Mouse (Mus musculus) gastrocnemius, postnatal 36 days (tissue): ENCODE data around the gene Ldlrad3. TPM values are rescaled to one million over a fixed set of nuclear protein-coding genes. Genes with fewer than 3 reads are reported as not detected.

Experiments
- DNase-seq, 2 experiments: peaks; one replicate each; pipeline ENCODE4 v3.0.0; 2022
- intact Hi-C: fragments of 180-260 bp; cut with DNase I; formaldehyde crosslinking; loops from one replicate; pipeline ENCODE4 v1.15.1; 2025
- total RNA-seq, 2 experiments: library from RNA; stranded (reverse); gene quantifications; 2 replicates each; pipeline ENCODE4 v1.2.3; 2021

The Ldlrad3 gene
- total RNA-seq, 2 experiments from 2014 or later = 4.1 to 5.4 TPM

- no peak for DNase-seq
- intact Hi-C loops = no loop called here
Observed at GRCm38 (mm10) chr2:102121440-102122145, 64.6 kb downstream of the Ldlrad3 start.

GRCm38 (mm10) chr2:102119751-102120505 is 66.3 kb downstream of the Ldlrad3 start:
- no peak for DNase-seq
- intact Hi-C loops = no loop called here

- intact Hi-C loops = no loop called here
- DNase-seq = peak; percentile 53 to 55
Observed at GRCm38 (mm10) chr2:102118988-102119460, 67.2 kb downstream of the Ldlrad3 start.

- DNase-seq = no peak
- intact Hi-C loops = no loop called here
Observed at GRCm38 (mm10) chr2:102117402-102117760, 68.8 kb downstream of the Ldlrad3 start.

GRCm38 (mm10) chr2:102116521-102117401 is 69.4 kb downstream of the Ldlrad3 start:
- DNase-seq = no peak
- intact Hi-C loops = no loop called here

- intact Hi-C loops = loop anchor here (5.0 kb wide), 1 partner anchor 74 kb away; the partner anchor contains the start of gene Ldlrad3
- no peak for DNase-seq
Observed at GRCm38 (mm10) chr2:102113801-102114200, 72.4 kb downstream of the Ldlrad3 start.

- no peak for DNase-seq
- intact Hi-C loops = loop anchor here (5.0 kb wide), 1 partner anchor 74 kb away; the partner anchor contains the start of gene Ldlrad3
Observed at GRCm38 (mm10) chr2:102113323-102113722, 72.9 kb downstream of the Ldlrad3 start.

GRCm38 (mm10) chr2:102111906-102112499 is 74.2 kb downstream of the Ldlrad3 start:
- intact Hi-C loops = loop anchor here (5.0 kb wide), 1 partner anchor 75 kb away; the partner anchor contains the start of gene Ldlrad3
- DNase-seq = no peak

GRCm38 (mm10) chr2:102110306-102110705 is 75.9 kb downstream of the Ldlrad3 start:
- intact Hi-C loops = loop anchor here (5.0 kb wide), 1 partner anchor 77 kb away; the partner anchor contains the start of gene Ldlrad3
- DNase-seq = no peak

- no peak for DNase-seq
- intact Hi-C loops = no loop called here
Observed at GRCm38 (mm10) chr2:102107280-102107679, 78.9 kb downstream of the Ldlrad3 start.

GRCm38 (mm10) chr2:102106728-102107127 is 79.5 kb downstream of the Ldlrad3 start:
- intact Hi-C loops = no loop called here

GRCm38 (mm10) chr2:102105454-102105853 is 80.7 kb downstream of the Ldlrad3 start:
- intact Hi-C loops = no loop called here
- DNase-seq = no peak

More at GRCm38 (mm10) chr2:102106728-102107127, 79.5 kb downstream of the Ldlrad3 start:
- DNase-seq = no peak

- intact Hi-C loops = no loop called here
- no peak for DNase-seq
Observed at GRCm38 (mm10) chr2:102103955-102104354, 82.2 kb downstream of the Ldlrad3 start.

- no peak for DNase-seq
- intact Hi-C loops = no loop called here
Observed at GRCm38 (mm10) chr2:102100490-102100889, 85.7 kb downstream of the Ldlrad3 start.

- no peak for DNase-seq
- intact Hi-C loops = loop anchor here (5.0 kb wide), 1 partner anchor 192 kb away; no protein-coding TSS in a partner anchor
Observed at GRCm38 (mm10) chr2:102099702-102100450, 86.3 kb downstream of the Ldlrad3 start.

- intact Hi-C loops = loop anchor here (5.0 kb wide), 1 partner anchor 193 kb away; no protein-coding TSS in a partner anchor
- no peak for DNase-seq
Observed at GRCm38 (mm10) chr2:102099261-102099660, 86.9 kb downstream of the Ldlrad3 start.

- intact Hi-C loops = loop anchor here (5.0 kb wide), 3 partner anchors 93 to 198 kb away; partner anchors contain the start of gene Ldlrad3
Observed at GRCm38 (mm10) chr2:102094773-102095172, 91.4 kb downstream of the Ldlrad3 start.

GRCm38 (mm10) chr2:102094281-102094680 is 91.9 kb downstream of the Ldlrad3 start:
- DNase-seq = no peak

More at GRCm38 (mm10) chr2:102094773-102095172, 91.4 kb downstream of the Ldlrad3 start:
- DNase-seq = no peak

GRCm38 (mm10) chr2:102092579-102092978 is 93.6 kb downstream of the Ldlrad3 start:
- DNase-seq = no peak
- intact Hi-C loops = loop anchor here (5.0 kb wide), 2 partner anchors 95 to 185 kb away; partner anchors contain the start of gene Ldlrad3

More at GRCm38 (mm10) chr2:102094281-102094680, 91.9 kb downstream of the Ldlrad3 start:
- intact Hi-C loops = loop anchor here (5.0 kb wide), 2 partner anchors 93 to 187 kb away; partner anchors contain the start of gene Ldlrad3
